Mouse (Mus musculus): ENCODE data around the gene Epha8. TPM values are rescaled to one million over a fixed set of nuclear protein-coding genes. Genes with fewer than 3 reads are reported as not detected.

Gene Epha8
- 0.06 TPM for polyA plus RNA-seq (2014; fragmentation: Illumina TruSeq; extraction: RNeasy Lipid Tissue Mini Kit (QIAGEN cat#74804); ENCODE audit: low read depth, low replicate concordance)

DNA sequence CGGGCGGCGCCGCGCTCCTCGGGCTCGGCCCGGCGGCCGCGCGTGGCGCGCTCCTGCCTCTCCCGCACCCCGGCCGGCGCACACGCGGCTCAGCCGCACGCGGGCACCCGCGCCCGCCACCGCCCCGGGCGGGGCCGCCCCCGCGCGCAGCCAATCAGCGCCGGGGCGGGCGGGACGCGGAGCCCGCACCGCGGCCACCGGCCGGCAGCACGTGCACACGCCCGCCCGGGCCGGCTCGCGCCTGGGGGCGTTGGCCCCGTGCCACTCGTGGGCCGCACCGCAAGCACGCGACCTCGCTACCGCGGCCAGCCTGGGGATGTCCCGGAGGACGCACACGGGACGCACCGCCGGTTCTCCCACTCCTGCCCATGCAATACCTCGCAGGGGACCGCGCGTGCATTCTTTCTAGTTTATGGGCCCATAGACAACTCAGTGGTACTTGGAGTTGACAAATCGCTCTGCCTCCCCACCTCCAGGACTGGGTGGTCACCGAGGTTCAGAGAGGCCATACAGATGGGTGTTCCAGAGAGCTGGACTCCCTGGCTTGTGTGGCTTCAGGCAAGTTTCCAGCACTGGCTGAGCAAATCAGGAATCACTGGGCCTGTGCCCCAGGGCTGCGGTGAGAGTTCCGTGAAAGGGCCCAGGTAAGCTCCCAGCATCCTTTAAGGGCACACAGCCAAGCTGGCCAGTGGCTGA, at the start of gene Epha8:
TSS of gene Epha8 (minus strand) at position 66 of the 696 bp plus-strand sequence.

DNA sequence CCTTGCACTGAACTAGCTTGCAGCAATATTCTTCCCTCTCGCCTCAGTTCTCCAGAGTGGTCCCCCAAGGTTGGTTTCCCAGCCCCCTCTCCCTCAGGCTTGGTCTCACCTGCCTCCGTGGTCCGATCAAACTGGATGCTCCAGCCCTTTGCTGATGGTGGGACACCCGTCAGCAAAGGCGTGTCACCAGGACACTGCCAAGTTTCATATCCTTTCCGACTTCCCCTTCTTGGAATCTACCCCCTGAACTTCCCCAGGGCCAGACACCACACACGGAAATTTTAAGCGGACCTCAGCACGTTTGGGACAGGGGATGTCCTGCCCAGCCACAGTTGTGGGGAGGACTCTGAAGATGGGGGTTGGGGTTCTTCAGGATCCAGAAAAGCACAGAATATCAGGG, 58.0 kb downstream of the Epha8 start, which contains the start of gene C1qa:
TSS of gene C1qa (minus strand) at position 167 of the 400 bp plus-strand sequence.

DNA sequence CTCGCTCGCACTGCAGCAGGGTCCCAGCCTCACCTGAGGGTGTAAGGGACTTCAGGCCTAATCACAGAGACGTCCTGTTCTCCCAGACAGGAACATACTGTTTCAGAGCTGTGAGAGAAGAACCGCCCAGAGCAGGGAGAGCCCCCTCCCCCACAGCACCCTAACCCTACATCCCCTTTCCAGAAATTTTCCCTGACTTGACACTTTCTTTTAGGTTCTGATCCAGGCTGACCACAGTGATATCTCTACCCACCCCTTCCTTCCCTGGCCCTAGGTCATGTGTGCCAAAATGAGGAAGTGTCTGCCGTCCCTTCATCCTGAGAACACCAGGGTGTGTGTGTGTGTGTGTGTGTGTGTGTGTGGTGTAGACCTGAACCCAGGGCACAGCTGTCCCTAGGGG, 63.8 kb downstream of the Epha8 start, which contains the start of gene C1qc:
TSS of gene C1qc (minus strand) at position 255 of the 400 bp plus-strand sequence.

DNA sequence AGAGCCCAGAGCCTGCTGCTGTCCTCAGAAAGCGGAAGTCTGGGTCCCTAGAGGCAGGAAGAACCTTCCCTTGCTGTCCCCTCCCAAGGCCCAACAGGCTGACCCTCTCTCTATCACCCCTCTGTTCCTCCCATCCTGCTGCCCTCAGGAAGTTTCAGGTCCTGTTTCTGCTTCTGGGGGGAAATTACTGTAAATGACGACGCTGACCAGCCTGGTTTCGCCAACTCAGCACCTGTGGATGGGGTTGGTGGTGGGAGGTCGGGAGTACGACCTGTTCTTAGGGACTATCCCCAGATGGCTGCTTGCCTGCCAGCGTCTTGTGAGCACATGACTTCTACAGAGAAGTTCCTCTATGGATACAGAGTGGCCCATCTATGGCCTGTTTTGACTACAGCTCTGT, 70.5 kb downstream of the Epha8 start, which contains the start of gene C1qb:
TSS of gene C1qb (minus strand) at position 87 of the 400 bp plus-strand sequence.

Other genes with a start within 250 kb of the Epha8 start
- 4.3 TPM for gene Ephb2, start 120.8 kb downstream of the Epha8 start, polyA plus RNA-seq (2014; fragmentation: Illumina TruSeq; extraction: RNeasy Lipid Tissue Mini Kit (QIAGEN cat#74804); ENCODE audit: low read depth, low replicate concordance)
- gene C1qb, start 70.6 kb downstream of the Epha8 start, polyA plus RNA-seq (2014; fragmentation: Illumina TruSeq; extraction: RNeasy Lipid Tissue Mini Kit (QIAGEN cat#74804); ENCODE audit: low read depth, low replicate concordance), result 143 TPM
- gene C1qc, start 63.8 kb downstream of the Epha8 start, polyA plus RNA-seq (2014; fragmentation: Illumina TruSeq; extraction: RNeasy Lipid Tissue Mini Kit (QIAGEN cat#74804); ENCODE audit: low read depth, low replicate concordance), result 135 TPM
- gene C1qa, start 58.0 kb downstream of the Epha8 start, polyA plus RNA-seq (2014; fragmentation: Illumina TruSeq; extraction: RNeasy Lipid Tissue Mini Kit (QIAGEN cat#74804); ENCODE audit: low read depth, low replicate concordance), result 147 TPM
- gene Zbtb40, start 92.0 kb upstream of the Epha8 start, polyA plus RNA-seq (2014; fragmentation: Illumina TruSeq; extraction: RNeasy Lipid Tissue Mini Kit (QIAGEN cat#74804); ENCODE audit: low read depth, low replicate concordance), result 3.7 TPM

All from adipose tissue, adult 10 weeks (tissue).